Mouse (Mus musculus) lung, postnatal 0 days (tissue): ENCODE data around the gene Gabbr2.

Experiments
- CTCF ChIP-seq: IDR thresholded peaks from 2 replicates; pipeline ENCODE4 v1.5.1; 2016; ENCODE audit warnings: antibody characterized with exemption, mild to moderate bottlenecking
- EP300 ChIP-seq: IDR thresholded peaks from 2 replicates; pipeline ENCODE4 v1.6.1; 2016; ENCODE audit warnings: antibody characterized with exemption, mild to moderate bottlenecking, control low read depth

DNA sequence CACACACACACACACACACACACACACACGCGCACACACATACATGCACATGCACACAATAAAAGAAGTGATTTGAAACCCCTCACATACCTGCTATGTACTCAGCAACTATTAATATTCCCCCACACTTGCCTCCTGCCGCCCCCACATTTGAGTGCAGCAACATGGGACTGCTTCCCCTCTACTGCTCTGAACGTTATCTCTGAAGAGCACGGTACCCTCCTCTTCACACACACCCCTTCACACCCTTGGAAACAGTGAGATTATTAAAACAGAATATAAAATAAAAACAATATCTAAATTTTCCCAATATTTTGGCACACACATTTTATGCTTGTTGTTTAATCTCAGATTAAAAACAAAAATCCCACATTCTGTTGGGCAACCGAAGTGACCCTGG, 77.1 kb downstream of the Gabbr2 start:
- TF ChIP-seq CTCF (no peak), EP300 (no peak)
